Comparison of ENCODE assay signal across 13 mouse cellular contexts in the genomic region with DNA sequence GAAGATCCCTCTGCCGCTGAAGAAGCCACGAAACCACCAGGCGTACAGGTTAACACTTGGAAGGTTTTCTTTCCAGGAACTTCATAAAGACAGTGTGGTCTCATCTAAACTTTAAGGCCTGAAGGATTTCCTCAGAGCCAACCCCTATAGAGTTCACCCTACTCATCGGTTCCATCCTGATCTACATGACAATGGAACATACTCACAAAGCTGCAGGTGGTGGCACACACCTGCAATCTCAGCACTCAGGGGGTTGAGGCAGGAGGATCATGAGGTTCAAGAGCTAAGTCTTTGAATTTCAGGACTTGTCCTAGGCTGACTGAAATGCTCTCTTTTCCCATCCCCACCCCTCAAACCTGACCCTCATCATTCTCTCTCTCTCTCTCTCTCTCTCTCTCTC.
"Had no signal": no experiment of that assay in that cellular context is flagged by ENCODE, and none has a peak within 500 bp of the region (broad histone marks: within the 10 kb centered on the region; RNA-seq: fewer than 3 reads in every experiment).

No protein-coding gene starts in this region.

- DNase-seq: gastrocnemius, postnatal 14 days; gastrocnemius, postnatal 36 days; heart, adult 11 months; heart, adult 2 months; heart, postnatal 14 days; heart, postnatal 36 days; kidney, adult 11 months; kidney, adult 2 months; kidney, postnatal 10 days; kidney, postnatal 25 days; kidney, postnatal 4 days; liver; liver, embryonic 13.5 days had no signal
